ENCODE assay signal across 9 mouse cellular contexts in genomic region chr5:14253328-14253727, GRCm38 (mm10).
DNase-seq lines count a peak whose midpoint lies in the region; ATAC-seq and TF ChIP-seq lines count a peak whose summit lies in the region.
"Had no signal": no experiment of that assay in that cellular context is flagged by ENCODE, and none has a peak within 500 bp of the region (broad histone marks: within the 10 kb centered on the region; RNA-seq: fewer than 3 reads in every experiment).

No protein-coding gene starts in this region.

- H3K4me3 ChIP-seq in kidney, embryonic 16.5 days (ENCODE audit: low read length) = no peak overlapping the region
- H3K4me3 ChIP-seq in stomach, postnatal 0 days (ENCODE audit: low read depth, low read length) = no peak overlapping the region
- H3K4me3 ChIP-seq: limb, embryonic 12.5 days had no signal

- no peak for ATAC-seq in kidney, embryonic 16.5 days (ENCODE audit: low FRiP score, low TSS enrichment)
- ATAC-seq in common myeloid progenitor, adult 5-6 weeks (replicated peaks; ENCODE audit: low read depth, poor library complexity, severe bottlenecking) = peak; percentile 66
- no peak for ATAC-seq in stomach, postnatal 0 days (ENCODE audit: low FRiP score, low TSS enrichment)

- H3K27ac ChIP-seq in kidney, embryonic 16.5 days (ENCODE audit: low read length) = no peak overlapping the region
- no peak overlapping the region for H3K27ac ChIP-seq in stomach, postnatal 0 days (replicated peaks)
- H3K27ac ChIP-seq: limb, embryonic 12.5 days had no signal

- H3K4me2 ChIP-seq in kidney, embryonic 16.5 days (replicated peaks; ENCODE audit: low read depth, low read length) = no peak overlapping the region
- no peak overlapping the region for H3K4me2 ChIP-seq in stomach, postnatal 0 days (replicated peaks; ENCODE audit: low read depth)
- H3K4me2 ChIP-seq: limb, embryonic 12.5 days had no signal

- TF ChIP-seq CTCF in stomach, postnatal 0 days (IDR thresholded peaks at IDR 0.05; ENCODE audit: low read depth) = peak; percentile 79

- no peaks in the 10 kb centered on the region for H3K4me1 ChIP-seq in kidney, embryonic 16.5 days (ENCODE audit: insufficient read depth, low read length)
- no peaks in the 10 kb centered on the region for H3K4me1 ChIP-seq in stomach, postnatal 0 days (replicated peaks; ENCODE audit: control insufficient read depth, insufficient read depth)
- H3K4me1 ChIP-seq: limb, embryonic 12.5 days had no signal

- WGBS in kidney, embryonic 16.5 days = 72% methylated on average over 1 of the region's 1 CpGs
- WGBS in stomach, postnatal 0 days = 70% methylated on average over 1 of the region's 1 CpGs

- no peak for TF ChIP-seq EP300 in stomach, postnatal 0 days (optimal IDR thresholded peaks at IDR 0.05)

- H3K9me3 ChIP-seq in kidney, embryonic 16.5 days (ENCODE audit: low read length) = no peaks in the 10 kb centered on the region
- no peaks in the 10 kb centered on the region for H3K9me3 ChIP-seq in stomach, postnatal 0 days (ENCODE audit: control insufficient read depth, low read length)
- H3K9me3 ChIP-seq: limb, embryonic 12.5 days had no signal

- no peaks in the 10 kb centered on the region for H3K27me3 ChIP-seq in kidney, embryonic 16.5 days (ENCODE audit: insufficient read depth, low read length)
- no peaks in the 10 kb centered on the region for H3K27me3 ChIP-seq in stomach, postnatal 0 days (ENCODE audit: control insufficient read depth, insufficient read depth, low read length)
- H3K27me3 ChIP-seq: limb, embryonic 12.5 days had no signal

- peak; percentile 30 for DNase-seq in kidney, adult 9 months
- peak; percentile 45 to 64 for DNase-seq in right cerebral cortex, adult 2 months (ENCODE audit: low spot score in 2 of 2)
- DNase-seq in right cerebral cortex, postnatal 36 days (ENCODE audit: low spot score in 2 of 2) = no peak
- DNase-seq in stomach, postnatal 0 days (ENCODE audit: low spot score) = no peak
- no peak for DNase-seq in MN1 (ENCODE audit: low spot score)
- no peak for DNase-seq in ovary, postnatal 36 days (ENCODE audit: low spot score)

- no peak overlapping the region for H3K9ac ChIP-seq in kidney, embryonic 16.5 days (replicated peaks; ENCODE audit: low read length)
- H3K9ac ChIP-seq in stomach, postnatal 0 days (ENCODE audit: low read length) = no peak overlapping the region
- H3K9ac ChIP-seq: limb, embryonic 12.5 days had no signal

- H3K36me3 ChIP-seq in kidney, embryonic 16.5 days (ENCODE audit: insufficient read depth, low read length) = no peaks in the 10 kb centered on the region
- H3K36me3 ChIP-seq in stomach, postnatal 0 days (ENCODE audit: control insufficient read depth, insufficient read depth, low read length) = no peaks in the 10 kb centered on the region
- H3K36me3 ChIP-seq: limb, embryonic 12.5 days had no signal

Comparison
In these comparisons a context has a peak if more than half of its experiments do, and no peak if none do; other contexts are left out.
1. DNase-seq: peak in kidney, adult 9 months (single experiment) and right cerebral cortex, adult 2 months (2 of 2); none in right cerebral cortex, postnatal 36 days (0 of 2), stomach, postnatal 0 days (single experiment), MN1 (single experiment) and ovary, postnatal 36 days (single experiment).